Mouse (Mus musculus): Measurements from ENCODE around the gene Parp14. TPM values are rescaled to one million over a fixed set of nuclear protein-coding genes. Genes with fewer than 3 reads are reported as not detected.
"Not testable (repeated sequence)": the region's sequence is repeated elsewhere in the genome, so short reads cannot be mapped to it uniquely, and the experiment has no call there.

Parp14 gene
- polyA plus RNA-seq, 1 experiment from 2014 or later = 1.9 TPM

DNA sequence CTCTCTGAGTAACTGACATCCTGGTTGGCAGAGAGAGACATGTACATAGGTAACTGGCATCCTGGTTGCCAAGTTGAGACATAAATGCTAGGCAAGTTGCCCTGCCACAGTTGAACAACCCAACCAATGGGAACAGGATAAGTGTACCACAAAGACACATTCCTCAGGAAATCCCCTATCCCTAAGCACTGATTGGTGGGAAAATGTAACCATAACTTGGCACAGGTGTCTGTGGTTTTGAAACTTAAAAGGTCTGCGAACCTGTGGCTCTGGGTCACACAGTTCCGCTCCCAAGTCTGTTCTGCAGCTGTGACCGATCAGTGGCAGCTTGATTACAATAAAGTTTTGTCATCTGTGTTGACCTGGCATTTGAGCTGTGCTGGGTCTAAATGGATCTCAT lies 34.0 kb upstream of the Parp14 start:
- no peak for ATAC-seq (ENCODE audit: low read depth)
- 81% methylated on average over 3 of the region's 3 CpGs for WGBS
- Histone ChIP-seq H3K36me3 (ENCODE audit: control insufficient read depth, insufficient read depth, low read length) (no peaks in the 10 kb centered on the region), H3K4me3 (ENCODE audit: low read length) (no peak overlapping the region), H3K4me2 (ENCODE audit: low read depth, low read length) (no peak overlapping the region), H3K9ac (ENCODE audit: low read length) (no peak overlapping the region), H3K4me1 (replicated peaks; ENCODE audit: control insufficient read depth, insufficient read depth, low read length) (no peaks in the 10 kb centered on the region), H3K27ac (ENCODE audit: low read length) (no peak overlapping the region), H3K9me3 (ENCODE audit: control insufficient read depth, low read length) (no peaks in the 10 kb centered on the region; the same call in 1 of the 2 replicates), H3K27me3 (ENCODE audit: control insufficient read depth, insufficient read depth, low read depth, low read length) (no peaks in the 10 kb centered on the region)

DNA sequence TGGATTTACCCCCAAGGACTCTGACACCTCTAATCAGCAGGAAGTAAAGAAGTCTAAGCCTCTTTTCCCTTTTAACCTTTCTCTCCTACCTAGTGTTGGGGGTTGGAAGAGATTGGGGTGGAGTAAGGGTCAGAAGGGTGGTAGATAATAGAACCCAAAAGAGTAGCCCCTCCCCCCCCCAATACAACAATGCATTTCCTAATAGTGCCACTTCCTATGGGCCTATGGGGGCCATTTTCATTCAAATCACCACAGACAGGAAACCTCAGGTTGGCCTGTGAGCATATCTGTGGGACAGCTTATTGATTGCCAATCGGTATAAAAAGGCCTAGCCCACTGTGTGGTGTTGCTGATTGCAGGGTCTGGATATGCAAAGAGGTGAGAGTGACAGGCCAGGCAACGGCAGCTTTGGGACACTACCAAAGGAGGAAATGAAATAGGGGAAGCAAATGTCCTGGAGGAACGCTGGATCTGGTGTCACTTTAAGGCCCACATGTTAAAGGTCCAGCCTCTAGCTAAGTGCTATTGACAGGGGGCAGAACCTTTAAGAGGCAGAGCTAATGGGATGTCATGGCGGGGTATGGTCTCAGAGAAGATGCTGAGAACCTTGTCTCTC lies 32.9 kb upstream of the Parp14 start:
- Histone ChIP-seq H3K9ac (ENCODE audit: low read length) (no peak overlapping the region), H3K36me3 (ENCODE audit: control insufficient read depth, insufficient read depth, low read length) (no peaks in the 10 kb centered on the region), H3K27ac (ENCODE audit: low read length) (no peak overlapping the region), H3K9me3 (ENCODE audit: control insufficient read depth, low read length) (no peaks in the 10 kb centered on the region), H3K4me2 (ENCODE audit: low read depth, low read length) (no peak overlapping the region), H3K4me1 (replicated peaks; ENCODE audit: control insufficient read depth, insufficient read depth, low read length) (no peaks in the 10 kb centered on the region), H3K4me3 (ENCODE audit: low read length) (no peak overlapping the region), H3K27me3 (ENCODE audit: control insufficient read depth, insufficient read depth, low read depth, low read length) (no peaks in the 10 kb centered on the region)
- WGBS = 69% methylated on average over 4 of the region's 4 CpGs
- no peak for ATAC-seq (ENCODE audit: low read depth)

DNA sequence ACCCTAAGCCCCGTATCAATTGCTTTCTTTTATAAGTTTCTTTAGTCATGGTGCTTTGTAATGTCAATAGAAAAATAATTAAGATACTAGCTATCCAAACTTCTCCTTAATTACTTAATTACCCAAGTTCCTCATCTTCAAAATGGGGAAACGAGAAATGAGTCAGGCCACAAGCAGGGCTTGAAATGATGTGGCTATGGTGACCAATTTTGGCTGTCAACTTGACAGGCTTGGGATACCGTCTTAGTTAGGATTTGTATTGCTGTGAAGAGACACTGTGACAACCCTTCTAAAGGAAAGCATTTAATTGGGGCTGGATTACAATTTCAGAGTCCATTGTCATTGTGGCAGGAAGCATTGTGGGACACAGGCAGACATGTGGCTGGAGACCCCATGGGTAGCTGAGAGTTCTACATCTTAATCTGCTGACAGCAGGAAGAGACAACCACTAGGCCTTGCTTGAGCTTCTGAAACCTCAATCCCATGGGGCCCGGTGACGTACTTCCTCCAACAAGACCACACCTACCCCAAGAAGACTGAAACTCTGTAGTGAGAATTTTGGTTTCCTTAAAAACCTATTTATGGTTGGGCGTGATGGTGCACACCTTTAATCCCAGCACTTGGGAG lies 31.8 kb upstream of the Parp14 start:
- Histone ChIP-seq H3K4me3 (ENCODE audit: low read length) (no peak overlapping the region), H3K4me2 (ENCODE audit: low read depth, low read length) (no peak overlapping the region), H3K36me3 (ENCODE audit: control insufficient read depth, insufficient read depth, low read length) (no peaks in the 10 kb centered on the region), H3K9me3 (ENCODE audit: control insufficient read depth, low read length) (no peaks in the 10 kb centered on the region), H3K27me3 (ENCODE audit: control insufficient read depth, insufficient read depth, low read depth, low read length) (no peaks in the 10 kb centered on the region), H3K27ac (ENCODE audit: low read length) (no peak overlapping the region), H3K4me1 (replicated peaks; ENCODE audit: control insufficient read depth, insufficient read depth, low read length) (no peaks in the 10 kb centered on the region), H3K9ac (ENCODE audit: low read length) (no peak overlapping the region)
- 86% methylated on average over 6 of the region's 6 CpGs for WGBS
- ATAC-seq (ENCODE audit: low read depth) = no peak

DNA sequence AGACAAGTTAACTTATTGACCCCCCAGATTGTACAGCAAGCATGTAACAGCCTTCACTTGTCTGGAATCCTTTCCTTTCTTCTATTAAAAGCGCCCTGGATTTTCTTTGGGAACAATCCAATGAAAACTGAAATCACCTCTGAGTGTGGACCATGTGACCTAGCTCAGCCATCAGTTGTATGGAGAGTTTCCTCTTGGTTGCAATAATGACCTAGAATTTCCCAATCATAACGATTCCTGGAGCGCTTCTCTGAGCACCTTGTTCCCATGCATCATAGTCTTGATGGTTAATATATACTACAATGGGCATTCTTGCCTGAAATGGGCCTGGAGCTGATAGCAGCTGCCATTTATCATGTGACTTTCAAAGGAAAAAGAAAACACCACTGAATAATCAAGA lies 29.2 kb upstream of the Parp14 start:
- Histone ChIP-seq H3K4me3 (ENCODE audit: low read length) (no peak overlapping the region), H3K9me3 (ENCODE audit: control insufficient read depth, low read length) (no peaks in the 10 kb centered on the region), H3K36me3 (ENCODE audit: control insufficient read depth, insufficient read depth, low read length) (no peaks in the 10 kb centered on the region), H3K27me3 (ENCODE audit: control insufficient read depth, insufficient read depth, low read depth, low read length) (no peaks in the 10 kb centered on the region), H3K9ac (ENCODE audit: low read length) (no peak overlapping the region), H3K4me2 (ENCODE audit: low read depth, low read length) (no peak overlapping the region), H3K27ac (ENCODE audit: low read length) (no peak overlapping the region), H3K4me1 (replicated peaks; ENCODE audit: control insufficient read depth, insufficient read depth, low read length) (no peaks in the 10 kb centered on the region)
- ATAC-seq (ENCODE audit: low read depth) = no peak
- WGBS = 74% methylated on average over 3 of the region's 3 CpGs

DNA sequence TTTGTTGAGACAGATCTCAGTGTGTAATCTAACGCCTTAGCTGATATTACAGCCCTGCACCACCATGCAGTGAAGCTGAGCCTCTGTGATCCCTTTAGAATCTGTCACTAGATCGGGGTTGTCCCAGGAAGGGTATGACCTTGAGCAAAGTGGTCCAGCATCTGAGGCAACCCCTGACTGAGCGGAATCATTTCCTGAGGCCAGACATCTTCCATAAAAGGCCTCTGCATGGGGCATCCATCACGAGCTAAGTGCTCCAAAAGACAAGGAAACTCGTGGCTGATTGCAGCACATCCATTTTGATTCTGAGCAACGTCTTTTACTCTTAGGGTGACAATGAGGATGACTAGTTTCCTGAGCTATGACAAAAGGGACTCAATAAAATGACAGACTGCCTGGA lies 23.7 kb upstream of the Parp14 start:
- no peaks in the 10 kb centered on the region for H3K9me3 ChIP-seq (ENCODE audit: control insufficient read depth, low read length)
- H3K36me3 ChIP-seq (ENCODE audit: control insufficient read depth, insufficient read depth, low read length) = no peaks in the 10 kb centered on the region
- H3K27ac ChIP-seq (ENCODE audit: low read length) = no peak overlapping the region
- no peaks in the 10 kb centered on the region for H3K27me3 ChIP-seq (ENCODE audit: control insufficient read depth, insufficient read depth, low read depth, low read length)
- WGBS = 57% methylated on average over 6 of the region's 6 CpGs
- H3K4me1 ChIP-seq (replicated peaks; ENCODE audit: control insufficient read depth, insufficient read depth, low read length) = no peaks in the 10 kb centered on the region
- ATAC-seq (ENCODE audit: low read depth) = no peak
- no peak overlapping the region for H3K9ac ChIP-seq (ENCODE audit: low read length)
- H3K4me3 ChIP-seq (ENCODE audit: low read length) = no peak overlapping the region
- H3K4me2 ChIP-seq (ENCODE audit: low read depth, low read length) = no peak overlapping the region

DNA sequence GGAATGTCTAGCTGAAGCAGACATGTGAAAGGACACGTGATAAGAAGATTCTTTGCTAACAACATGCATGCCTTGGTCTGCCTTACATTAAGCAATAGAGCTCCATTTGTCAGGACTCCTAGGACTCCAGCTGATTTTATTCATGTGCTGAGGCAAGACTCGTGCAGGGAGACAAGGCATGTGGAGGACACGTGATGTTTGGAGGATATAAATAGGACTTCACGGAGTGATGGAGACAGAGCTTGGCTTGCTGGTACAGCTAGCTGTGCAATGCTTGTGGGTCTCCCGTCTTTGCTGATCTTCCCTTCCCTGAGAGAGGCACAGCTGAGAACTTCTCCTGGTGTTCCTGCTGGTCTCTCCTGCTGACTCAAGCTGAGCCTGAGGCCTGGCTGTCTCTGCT lies 20.3 kb upstream of the Parp14 start:
- WGBS = 62% methylated on average over 5 of the region's 5 CpGs
- not testable (repeated sequence) for H3K27ac ChIP-seq (ENCODE audit: low read length); H3K4me2 ChIP-seq (ENCODE audit: low read depth, low read length); H3K27me3 ChIP-seq (ENCODE audit: control insufficient read depth, insufficient read depth, low read depth, low read length); H3K9ac ChIP-seq (ENCODE audit: low read length); H3K4me3 ChIP-seq (ENCODE audit: low read length); H3K36me3 ChIP-seq (ENCODE audit: control insufficient read depth, insufficient read depth, low read length); ATAC-seq (ENCODE audit: low read depth); H3K9me3 ChIP-seq (ENCODE audit: control insufficient read depth, low read length); H3K4me1 ChIP-seq (replicated peaks; ENCODE audit: control insufficient read depth, insufficient read depth, low read length)

DNA sequence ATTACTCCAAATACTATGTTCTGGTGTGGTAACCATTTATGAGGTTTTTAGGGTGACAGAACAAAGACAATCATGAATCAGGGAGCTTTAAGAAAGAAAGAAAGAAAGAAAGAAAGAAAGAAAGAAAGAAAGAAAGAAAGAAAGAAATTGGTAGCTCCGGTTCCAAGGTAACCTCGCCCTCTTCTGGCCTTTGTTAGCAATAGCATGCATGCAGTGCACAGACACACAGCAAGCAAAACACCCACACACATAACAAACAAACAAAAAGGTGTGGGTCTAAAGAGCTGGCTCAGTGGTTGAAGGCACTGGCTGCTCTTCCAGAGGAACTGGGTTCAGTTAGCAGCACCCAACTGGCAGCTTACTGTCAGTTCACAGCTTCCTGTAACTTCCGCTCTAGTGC lies 19.3 kb upstream of the Parp14 start:
- no peak overlapping the region for H3K9ac ChIP-seq (ENCODE audit: low read length)
- no peak overlapping the region for H3K27ac ChIP-seq (ENCODE audit: low read length)
- WGBS = 75% methylated on average over 3 of the region's 3 CpGs
- no peak overlapping the region for H3K4me3 ChIP-seq (ENCODE audit: low read length)
- ATAC-seq (ENCODE audit: low read depth) = no peak
- no peaks in the 10 kb centered on the region for H3K36me3 ChIP-seq (ENCODE audit: control insufficient read depth, insufficient read depth, low read length)
- no peaks in the 10 kb centered on the region for H3K27me3 ChIP-seq (ENCODE audit: control insufficient read depth, insufficient read depth, low read depth, low read length)
- no peaks in the 10 kb centered on the region for H3K9me3 ChIP-seq (ENCODE audit: control insufficient read depth, low read length)
- no peak overlapping the region for H3K4me2 ChIP-seq (ENCODE audit: low read depth, low read length)
- no peaks in the 10 kb centered on the region for H3K4me1 ChIP-seq (replicated peaks; ENCODE audit: control insufficient read depth, insufficient read depth, low read length)

DNA sequence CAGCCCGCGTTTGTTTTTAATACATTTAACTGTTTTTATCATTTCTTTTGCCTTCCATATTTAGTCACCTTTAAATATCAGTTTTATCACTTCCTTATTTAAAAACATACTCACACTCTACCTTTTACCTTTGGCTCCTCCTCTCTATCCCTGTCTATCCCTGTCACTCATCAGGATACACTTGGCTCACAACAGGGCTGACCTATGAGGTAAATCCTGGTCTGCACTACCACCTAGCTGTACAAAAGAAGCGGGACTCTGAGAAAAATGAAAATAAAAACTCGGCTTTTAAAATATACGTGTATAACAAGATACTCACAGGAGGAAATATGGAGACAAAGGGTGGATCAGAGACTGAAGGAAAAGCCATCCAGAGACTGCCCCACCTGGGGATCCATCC lies 17.6 kb upstream of the Parp14 start:
- H3K36me3 ChIP-seq (ENCODE audit: control insufficient read depth, insufficient read depth, low read length) = no peaks in the 10 kb centered on the region
- H3K27me3 ChIP-seq (ENCODE audit: control insufficient read depth, insufficient read depth, low read depth, low read length) = no peaks in the 10 kb centered on the region
- no peaks in the 10 kb centered on the region for H3K4me1 ChIP-seq (replicated peaks; ENCODE audit: control insufficient read depth, insufficient read depth, low read length)
- H3K9me3 ChIP-seq (ENCODE audit: control insufficient read depth, low read length) = no peaks in the 10 kb centered on the region
- 79% methylated on average over 5 of the region's 5 CpGs for WGBS
- H3K4me3 ChIP-seq (ENCODE audit: low read length) = no peak overlapping the region
- ATAC-seq (ENCODE audit: low read depth) = no peak
- no peak overlapping the region for H3K27ac ChIP-seq (ENCODE audit: low read length)
- H3K9ac ChIP-seq (ENCODE audit: low read length) = no peak overlapping the region
- no peak overlapping the region for H3K4me2 ChIP-seq (ENCODE audit: low read depth, low read length)

DNA sequence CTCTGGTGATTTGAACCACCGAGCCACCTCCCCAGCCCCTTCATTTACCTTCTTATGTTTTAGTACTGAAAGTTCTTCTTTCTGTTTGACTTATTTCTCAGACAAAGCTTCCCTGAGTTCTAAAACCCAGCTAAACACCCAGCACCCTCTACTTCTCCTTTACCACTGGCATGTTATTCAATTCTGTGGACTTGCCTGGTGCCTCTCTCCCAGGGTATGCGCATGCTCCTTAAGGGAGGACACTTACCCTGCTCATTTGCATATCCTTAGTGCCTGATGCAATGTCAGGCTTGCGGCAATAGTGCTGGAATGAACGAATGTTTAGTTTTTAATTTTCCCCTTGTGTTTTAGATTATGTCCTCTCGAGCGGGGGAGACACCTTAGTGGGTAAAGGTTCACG lies 16.8 kb upstream of the Parp14 start:
- 74% methylated on average over 7 of the region's 7 CpGs for WGBS

More for the DNA sequence above, 16.8 kb upstream of the Parp14 start:
- H3K4me1 ChIP-seq (replicated peaks; ENCODE audit: control insufficient read depth, insufficient read depth, low read length) = no peaks in the 10 kb centered on the region
- H3K9ac ChIP-seq (ENCODE audit: low read length) = no peak overlapping the region
- no peaks in the 10 kb centered on the region for H3K9me3 ChIP-seq (ENCODE audit: control insufficient read depth, low read length)
- H3K36me3 ChIP-seq (ENCODE audit: control insufficient read depth, insufficient read depth, low read length) = no peaks in the 10 kb centered on the region
- no peak for ATAC-seq (ENCODE audit: low read depth)
- H3K27me3 ChIP-seq (ENCODE audit: control insufficient read depth, insufficient read depth, low read depth, low read length) = no peaks in the 10 kb centered on the region
- no peak overlapping the region for H3K4me3 ChIP-seq (ENCODE audit: low read length)
- H3K27ac ChIP-seq (ENCODE audit: low read length) = no peak overlapping the region
- H3K4me2 ChIP-seq (ENCODE audit: low read depth, low read length) = no peak overlapping the region
